ENCODE assay signal across 25 mouse cellular contexts in genomic region chr1:125660901-125661300, GRCm38 (mm10). TPM values are rescaled to one million over a fixed set of nuclear protein-coding genes. Genes with fewer than 3 reads are reported as not detected.
DNase-seq lines count a peak whose midpoint lies in the region; ATAC-seq and TF ChIP-seq lines count a peak whose summit lies in the region.
"Had no signal": no experiment of that assay in that cellular context is flagged by ENCODE, and none has a peak within 500 bp of the region (broad histone marks: within the 10 kb centered on the region; RNA-seq: fewer than 3 reads in every experiment).

No protein-coding gene starts in this region.

- peak; percentile 36 for TF ChIP-seq CTCF in Patski (IDR thresholded peaks at IDR 0.05)

- DNase-seq in heart, adult 11 months, result peak; percentile 74
- no peak for DNase-seq in heart, postnatal 25 days (ENCODE audit: low spot score)
- peak; percentile 28 for DNase-seq in 416B (ENCODE audit: low read depth)
- DNase-seq in Patski (ENCODE audit: low read depth, low spot score), result no peak
- DNase-seq in thymus, postnatal 36 days, result no peak
- no peak for DNase-seq in left cerebral cortex, adult 11 months (ENCODE audit: low spot score)
- DNase-seq: adrenal gland, postnatal 10 days; adrenal gland, postnatal 36 days; B cell, adult 2 months; cerebellum, adult 18-20 months; cerebellum, adult 9-10 months; gastrocnemius, postnatal 10 days; gastrocnemius, postnatal 36 days; heart, postnatal 36 days; kidney, adult 18-20 months had no signal

- in situ Hi-C loops in Patski (cut with MboI; ENCODE audit: low pct_unique_long_range_greater_than_20kb), result no loop called here

- CTCF ChIA-PET in Patski (lab: Charles Lee), result interaction anchor here (1.0 kb wide), 1 partner anchor 12 kb away, joined by 4 read pairs; no protein-coding TSS in a partner anchor

- no peaks in the 10 kb centered on the region for H3K27me3 ChIP-seq in Patski
- H3K27me3 ChIP-seq: forebrain, embryonic 13.5 days; hindbrain, embryonic 13.5 days had no signal

- POLR2A ChIA-PET in Patski (lab: Charles Lee), result no interaction called here

- intact Hi-C loops in heart, postnatal 25 days (cut with DNase I), result no loop called here

- ATAC-seq in Patski, result no peak
- ATAC-seq: activated CD4-positive, CD25-positive, alpha-beta regulatory T cell, adult 4 months; forebrain, embryonic 13.5 days; forebrain, embryonic 16.5 days; hindbrain, embryonic 16.5 days had no signal

RNA-seq across cellular contexts. Expression of gene Gpr39, which starts 15.9 kb away (rescaled TPM):
- total RNA-seq in heart, postnatal 25 days (2021), result under 1 TPM; 0.44 to 0.53 TPM
- polyA plus RNA-seq in Patski (2021), result 14.3 TPM
- total RNA-seq: CH12.LX; gastrocnemius, adult 18-20 months; gastrocnemius, postnatal 36 days; granulocyte monocyte progenitor cell, adult 5-6 weeks had no signal
- polyA plus RNA-seq: activated CD4-positive, CD25-positive, alpha-beta regulatory T cell, adult 4 months; embryonic facial prominence, embryonic 11.5 days; forebrain, embryonic 10.5 days; forebrain, embryonic 13.5 days; forebrain, embryonic 16.5 days had no signal

Comparison
In these comparisons a context has a peak if more than half of its experiments do, and no peak if none do; other contexts are left out.
1. DNase-seq: peak in heart, adult 11 months (single experiment) and 416B (single experiment); none in heart, postnatal 25 days (single experiment), Patski (single experiment), thymus, postnatal 36 days (0 of 2) and left cerebral cortex, adult 11 months (single experiment).